Mouse (Mus musculus): ENCODE results near the gene Slc38a1.

DNA sequence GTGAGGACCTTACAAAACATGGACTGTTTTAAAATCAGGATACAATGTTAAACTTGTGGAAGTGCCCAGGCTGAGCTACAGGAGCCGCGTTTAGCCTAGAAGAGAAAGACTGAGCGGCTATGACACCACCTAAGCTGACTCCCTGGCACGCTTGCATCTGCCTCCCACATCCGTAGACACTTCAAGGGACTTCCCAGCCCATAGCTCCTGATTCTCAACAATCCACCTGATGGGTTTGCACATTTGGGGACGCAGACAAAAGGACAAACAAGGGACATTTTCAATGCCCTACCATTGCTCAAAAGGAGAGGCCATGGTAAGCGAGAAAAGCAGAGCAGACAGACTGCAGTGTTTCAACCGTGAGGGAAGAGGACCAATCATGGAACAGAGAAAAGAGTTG is 3.1 kb downstream of the Slc38a1 start:
- no peak for TF ChIP-seq GATA1 (IDR thresholded peaks at IDR 0.05; ENCODE audit: low read length)
- no peak for TF ChIP-seq TAL1 (IDR thresholded peaks at IDR 0.05; ENCODE audit: low read length)
